Mouse (Mus musculus) intestine, embryonic 16.5 days (tissue): ENCODE results near the gene Ttf2. TPM values are rescaled to one million over a fixed set of nuclear protein-coding genes. Genes with fewer than 3 reads are reported as not detected.

Source experiments
- ATAC-seq: fragments of 200-750 bp; cut with Nextera tagmentation; 2 replicates; pipeline ENCODE4 v1.8.0; 2017; ENCODE audit warnings: moderate TSS enrichment, moderate library complexity
- H3K27ac ChIP-seq: fragments of 300-500 bp; sonication (generic); 2 replicates; pipeline ENCODE4 v1.5.1; 2014; ENCODE audit warnings: mild to moderate bottlenecking, low read length
- H3K27me3 ChIP-seq: fragments of 300-500 bp; sonication (generic); replicated peaks from 2 replicates; pipeline ENCODE4 v1.6.1; 2014; ENCODE audit warnings: low read length, control low read depth, mixed read lengths; ENCODE audit not compliant: control insufficient read depth, insufficient read depth
- H3K36me3 ChIP-seq: fragments of 300-500 bp; sonication (generic); 2 replicates; pipeline ENCODE4 v1.6.1; 2014; ENCODE audit warnings: low read length, control low read depth; ENCODE audit not compliant: control insufficient read depth, insufficient read depth
- H3K4me1 ChIP-seq: fragments of 300-500 bp; sonication (generic); 2 replicates; pipeline ENCODE4 v1.6.1; 2014; ENCODE audit warnings: low read length, control low read depth, mixed read lengths; ENCODE audit not compliant: control insufficient read depth, insufficient read depth
- H3K4me2 ChIP-seq: fragments of 300-500 bp; sonication (generic); 2 replicates; pipeline ENCODE4 v1.6.1; 2014; ENCODE audit warnings: low read depth, low read length, control low read depth
- H3K4me3 ChIP-seq: fragments of 300-500 bp; sonication (generic); 2 replicates; pipeline ENCODE4 v1.5.1; 2014; ENCODE audit warnings: mild to moderate bottlenecking, low read length
- H3K9ac ChIP-seq: fragments of 300-500 bp; sonication (generic); 2 replicates; pipeline ENCODE4 v1.6.1; 2014; ENCODE audit warnings: low read depth, low read length
- H3K9me3 ChIP-seq: fragments of 300-500 bp; sonication (generic); 2 replicates; pipeline ENCODE4 v1.6.1; 2016; ENCODE audit warnings: low read length, control low read depth; ENCODE audit not compliant: control insufficient read depth
- WGBS: fragments of 180-500 bp; shearing (Covaris S2); extraction: QIAGEN DNeasy Blood & Tissue Kit; methylation state at CpG from one replicate; pipeline ENCODE4 v1.1.7; 2014; 5-methylcytosine and 5-hydroxymethylcytosine counted together
- polyA plus RNA-seq: library from polyadenylated mRNA; unstranded; fragments of >200 nt; fragmentation: Nextera tagmentation; extraction: Ambion mirVana; gene quantifications from 2 replicates; pipeline ENCODE4 v1.2.1, GENCODE M21; 2015

The Ttf2 gene
- polyA plus RNA-seq, 1 experiment from 2014 or later, result 10.5 TPM

DNA sequence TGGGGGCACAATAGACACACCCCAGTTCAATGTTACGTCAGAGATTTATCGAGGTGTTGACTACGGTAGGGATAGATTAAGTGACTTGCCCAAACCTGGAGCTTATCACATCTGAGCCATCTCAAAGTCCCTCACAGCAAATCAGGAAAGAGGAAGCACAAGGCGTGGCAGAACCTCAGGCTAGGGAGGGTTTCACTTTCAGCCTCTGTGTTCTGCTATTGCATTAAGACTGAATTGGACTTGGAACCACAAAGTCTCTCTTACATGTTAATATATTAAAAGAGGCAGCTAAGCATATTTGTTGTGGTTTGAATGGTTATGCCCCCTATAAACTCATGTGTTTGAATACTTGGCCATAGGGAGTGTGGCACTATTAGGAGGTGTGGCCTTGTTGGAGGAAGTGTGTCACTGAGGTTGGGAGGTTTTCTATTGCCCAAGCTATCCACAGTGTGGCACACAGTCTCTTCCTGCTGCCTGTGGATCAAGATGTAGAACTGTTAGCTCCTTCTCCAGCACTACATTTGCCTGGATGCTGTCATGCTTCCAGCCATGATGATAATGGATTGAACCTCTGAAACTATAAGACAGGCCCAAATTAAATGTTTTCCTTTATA lies 41.2 kb upstream of the Ttf2 start:
- 79% methylated on average over 4 of the region's 4 CpGs for WGBS
- no peak overlapping the region for H3K4me2 ChIP-seq
- ATAC-seq, result peak; percentile 54
- no peak overlapping the region for H3K9ac ChIP-seq
- H3K27me3 ChIP-seq, result no peaks in the 10 kb centered on the region
- no peak overlapping the region for H3K4me3 ChIP-seq
- no peaks in the 10 kb centered on the region for H3K36me3 ChIP-seq
- no peaks in the 10 kb centered on the region for H3K9me3 ChIP-seq
- H3K4me1 ChIP-seq, result peaks cover 11% of the 10 kb centered on the region; the same call in 1 of the 2 replicates
- H3K27ac ChIP-seq, result no peak overlapping the region

DNA sequence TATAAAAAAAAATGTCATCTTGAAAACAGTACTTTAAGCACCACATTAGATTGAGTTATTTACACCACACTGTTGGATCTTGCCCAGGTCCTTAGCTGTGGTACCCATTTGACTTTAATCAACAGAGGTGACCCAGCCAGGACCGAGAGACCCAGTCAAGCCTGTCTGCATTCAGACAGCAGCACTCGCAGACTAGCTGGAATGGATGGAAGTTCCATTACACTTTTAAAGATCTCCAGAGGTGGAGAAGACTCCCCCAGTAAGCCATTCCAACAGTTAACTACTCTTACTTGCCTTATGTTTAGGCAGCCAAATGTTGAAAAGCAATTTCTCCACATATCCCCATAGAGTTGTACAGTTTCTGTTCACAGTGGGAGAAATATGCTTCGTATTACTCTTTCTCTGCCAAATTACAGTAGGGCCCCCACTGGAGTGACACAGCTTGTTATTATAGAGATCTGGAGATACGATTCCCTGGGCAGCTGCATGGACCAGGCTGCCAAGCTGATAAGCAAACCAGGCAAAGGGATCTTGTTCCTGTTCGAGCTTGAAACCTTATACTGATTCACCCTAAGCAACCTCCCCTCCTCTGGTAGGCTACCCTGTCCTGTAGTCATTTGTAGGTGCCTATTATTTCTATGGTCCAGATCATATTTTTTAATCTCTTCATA lies 37.8 kb upstream of the Ttf2 start:
- Histone ChIP-seq H3K4me2 (no peak overlapping the region), H3K36me3 (no peaks in the 10 kb centered on the region), H3K9me3 (no peaks in the 10 kb centered on the region), H3K9ac (no peak overlapping the region), H3K27ac (no peak overlapping the region), H3K4me3 (no peak overlapping the region), H3K4me1 (peaks cover 4% of the 10 kb centered on the region; the same call in 1 of the 2 replicates), H3K27me3 (no peaks in the 10 kb centered on the region)
- no peak for ATAC-seq
- WGBS, result 71% methylated on average over 5 of the region's 5 CpGs

DNA sequence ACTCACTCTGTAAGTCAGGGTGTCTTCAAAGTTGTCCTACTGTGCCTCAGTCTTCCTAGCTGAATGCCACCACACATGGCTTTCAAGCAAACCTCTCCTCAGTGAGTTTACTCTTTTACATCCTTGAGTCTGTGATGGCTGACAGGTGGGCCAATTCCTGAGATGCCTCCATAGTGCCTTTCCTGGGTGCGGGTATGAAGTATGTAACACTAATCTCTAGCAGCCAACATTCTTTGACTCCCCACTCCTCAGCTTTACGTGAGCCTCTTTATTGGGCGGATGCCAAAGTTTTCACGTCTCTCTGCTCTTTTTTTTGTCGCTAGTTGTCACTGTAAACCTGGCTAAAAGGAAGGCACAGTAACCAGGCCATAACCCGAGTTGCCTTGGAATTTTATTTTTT lies 35.9 kb upstream of the Ttf2 start:
- WGBS, result 76% methylated on average over 6 of the region's 6 CpGs

DNA sequence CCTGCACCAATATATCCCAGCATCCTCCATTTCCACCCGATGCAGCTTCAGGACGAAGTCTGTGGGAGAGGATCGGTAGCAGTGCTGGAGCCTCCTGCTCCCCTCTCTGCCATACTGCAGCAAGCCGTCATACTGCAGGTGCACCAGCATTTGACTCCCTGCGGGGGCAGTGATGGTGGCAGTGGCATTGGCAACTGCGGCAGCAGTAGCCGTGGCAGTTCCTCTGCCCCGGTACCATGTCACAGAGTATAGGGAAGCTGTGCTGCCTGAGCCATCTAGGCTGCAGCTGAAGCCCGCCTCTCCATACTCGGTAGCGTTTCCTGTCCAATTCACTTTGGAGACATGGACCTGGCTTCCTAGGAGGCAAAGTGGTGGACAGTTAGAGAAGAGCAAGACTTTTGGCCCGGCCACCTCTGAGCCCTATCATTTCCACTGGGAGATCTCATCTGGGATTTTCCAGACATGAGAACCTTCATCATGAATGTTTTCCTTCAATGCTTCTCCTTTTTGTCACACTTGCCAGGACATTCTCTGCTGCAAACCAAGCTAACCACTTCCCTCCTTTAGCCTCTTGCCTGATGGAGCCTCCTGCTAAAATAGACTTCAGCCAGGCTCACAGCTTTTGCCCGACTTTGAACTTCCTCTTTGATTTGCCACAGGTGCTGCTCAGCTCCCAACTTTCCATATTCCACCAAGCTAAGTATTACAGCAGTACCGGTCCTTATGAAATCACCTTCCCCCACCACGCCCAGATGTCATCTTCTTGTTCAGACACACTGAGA lies 34.3 kb upstream of the Ttf2 start:
- Histone ChIP-seq H3K27me3 (no peaks in the 10 kb centered on the region), H3K4me3 (no peak overlapping the region), H3K27ac (no peak overlapping the region), H3K4me2 (no peak overlapping the region), H3K36me3 (no peaks in the 10 kb centered on the region), H3K9me3 (no peaks in the 10 kb centered on the region), H3K9ac (no peak overlapping the region), H3K4me1 (no peaks in the 10 kb centered on the region)
- 84% methylated on average over 15 of the region's 15 CpGs for WGBS
- ATAC-seq, result no peak

More for the DNA sequence above, 35.9 kb upstream of the Ttf2 start:
- Histone ChIP-seq H3K4me1 (no peaks in the 10 kb centered on the region), H3K4me3 (no peak overlapping the region), H3K27me3 (no peaks in the 10 kb centered on the region), H3K36me3 (no peaks in the 10 kb centered on the region), H3K9ac (no peak overlapping the region), H3K9me3 (no peaks in the 10 kb centered on the region), H3K27ac (no peak overlapping the region), H3K4me2 (no peak overlapping the region)
- ATAC-seq, result no peak

DNA sequence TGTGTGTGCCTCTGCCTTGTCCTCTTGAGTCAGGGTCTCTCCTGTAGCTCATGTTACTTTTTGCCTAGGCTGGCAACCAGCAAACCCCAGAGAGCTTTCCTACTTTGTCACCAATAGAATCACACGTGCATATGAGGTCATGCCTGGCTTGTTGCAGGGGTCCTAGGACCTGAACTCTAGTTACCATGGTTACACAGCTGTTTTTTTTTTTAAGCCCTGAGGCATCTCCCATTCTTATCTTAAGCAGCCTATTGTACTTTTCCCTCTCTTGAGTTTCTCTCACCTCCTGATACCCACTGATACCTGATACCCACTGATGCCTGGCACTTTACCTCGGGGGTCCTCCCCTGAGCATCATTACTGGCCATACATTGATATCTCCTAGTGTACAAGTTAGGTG lies 30.3 kb upstream of the Ttf2 start:
- Histone ChIP-seq H3K4me3 (no peak overlapping the region), H3K27ac (no peak overlapping the region)
- 36% methylated on average over 2 of the region's 2 CpGs for WGBS

DNA sequence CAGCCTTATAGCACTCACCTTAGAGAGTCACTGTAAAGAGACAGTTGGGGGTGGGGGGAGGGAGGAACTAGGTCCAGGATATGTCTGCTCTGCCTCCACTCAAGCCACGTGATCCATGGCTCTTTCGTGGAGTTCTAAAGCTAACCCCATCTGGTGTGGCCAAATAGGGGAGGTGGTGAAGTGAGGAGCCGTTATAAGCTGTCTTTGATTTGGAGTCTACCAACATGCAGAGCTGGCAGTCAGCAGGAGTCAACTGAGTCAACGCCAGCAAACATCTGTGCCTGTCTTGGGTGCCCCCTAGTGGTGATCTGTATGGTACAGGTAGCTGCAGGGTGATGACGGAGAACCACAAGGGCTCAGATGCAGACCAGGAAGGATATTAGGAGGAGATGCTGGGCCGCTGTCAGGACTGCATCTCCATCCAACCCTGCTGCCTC lies 29.5 kb upstream of the Ttf2 start:
- WGBS, result 17% methylated on average over 6 of the region's 6 CpGs
- Histone ChIP-seq H3K27me3 (no peaks in the 10 kb centered on the region), H3K27ac (no peak overlapping the region), H3K4me1 (no peaks in the 10 kb centered on the region), H3K9me3 (no peaks in the 10 kb centered on the region), H3K4me3 (no peak overlapping the region), H3K4me2 (no peak overlapping the region), H3K9ac (no peak overlapping the region), H3K36me3 (no peaks in the 10 kb centered on the region)
- peak; percentile 18; the same call in 1 of the 2 replicates for ATAC-seq

More for the DNA sequence above, 30.3 kb upstream of the Ttf2 start:
- Histone ChIP-seq H3K9me3 (no peaks in the 10 kb centered on the region), H3K36me3 (no peaks in the 10 kb centered on the region), H3K27me3 (no peaks in the 10 kb centered on the region), H3K4me2 (no peak overlapping the region), H3K9ac (no peak overlapping the region), H3K4me1 (no peaks in the 10 kb centered on the region)
- ATAC-seq, result no peak

DNA sequence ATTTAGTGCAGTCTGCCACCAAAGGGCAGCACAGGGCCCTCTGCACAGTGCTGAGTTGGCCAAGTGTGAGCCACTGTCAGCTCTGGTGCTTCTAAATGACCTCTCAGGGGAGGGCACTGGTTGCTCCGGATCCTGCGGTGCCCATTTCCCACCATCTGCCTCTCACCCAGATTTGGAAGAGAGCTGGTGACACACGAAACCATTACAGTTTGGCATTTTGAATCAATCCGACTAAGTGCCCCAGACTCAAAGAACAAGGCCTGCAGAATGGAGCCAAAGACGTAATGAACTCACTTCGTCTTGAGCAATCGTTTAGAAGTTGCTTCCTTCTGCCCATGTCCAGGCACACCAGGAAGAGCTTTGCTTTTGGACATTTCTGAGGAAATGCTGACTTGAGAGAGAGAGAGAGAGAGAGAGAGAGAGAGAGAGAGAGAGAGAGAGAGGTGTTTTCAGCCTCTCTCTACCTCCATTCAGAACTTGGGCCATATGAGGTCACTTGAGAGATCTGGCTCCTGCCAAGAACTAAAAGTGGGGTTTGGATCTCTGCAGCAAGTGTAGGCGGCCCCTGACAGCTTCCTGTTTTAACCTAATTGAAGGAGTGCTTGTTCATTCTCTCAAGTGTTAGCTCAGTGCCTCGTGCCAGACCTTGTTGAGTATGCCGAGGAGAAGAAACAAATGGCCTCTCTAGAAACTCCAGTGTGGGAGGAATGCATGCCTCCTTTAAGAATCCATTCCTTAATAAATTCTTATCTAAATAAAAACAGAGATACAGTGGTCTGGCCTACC lies 28.5 kb upstream of the Ttf2 start:
- Histone ChIP-seq H3K27ac (no peak overlapping the region), H3K4me2 (no peak overlapping the region), H3K4me1 (0 out of 2 replicates have a peak, but pooled peaks cover 3% of the 10 kb centered on the region), H3K36me3 (no peaks in the 10 kb centered on the region), H3K9me3 (no peaks in the 10 kb centered on the region), H3K9ac (no peak overlapping the region), H3K4me3 (no peak overlapping the region), H3K27me3 (no peaks in the 10 kb centered on the region)
- 66% methylated on average over 10 of the region's 10 CpGs for WGBS
- ATAC-seq, result peak; percentile 36; the same call in 1 of the 2 replicates

DNA sequence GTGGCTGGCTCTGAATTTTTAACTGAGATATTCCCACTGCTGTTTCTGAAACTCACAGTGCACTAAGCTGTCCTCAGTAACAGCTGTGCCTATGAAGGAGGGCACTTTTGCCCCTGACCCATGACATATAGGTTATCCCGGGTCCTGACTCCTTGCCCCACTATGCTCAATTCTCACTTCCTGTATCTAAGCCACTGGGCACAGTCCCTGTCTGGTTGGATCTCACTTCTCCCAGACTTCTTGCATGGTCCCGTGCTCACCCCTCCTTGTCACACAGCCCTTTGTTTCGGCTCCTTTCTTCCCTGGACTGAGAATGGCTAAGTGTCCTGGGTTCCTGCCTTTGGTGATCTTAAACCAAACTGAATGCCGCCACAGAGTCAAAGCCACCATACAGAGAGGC lies 24.8 kb upstream of the Ttf2 start:
- 83% methylated on average over 4 of the region's 4 CpGs for WGBS
- H3K9ac ChIP-seq, result no peak overlapping the region
- H3K27me3 ChIP-seq, result no peaks in the 10 kb centered on the region

DNA sequence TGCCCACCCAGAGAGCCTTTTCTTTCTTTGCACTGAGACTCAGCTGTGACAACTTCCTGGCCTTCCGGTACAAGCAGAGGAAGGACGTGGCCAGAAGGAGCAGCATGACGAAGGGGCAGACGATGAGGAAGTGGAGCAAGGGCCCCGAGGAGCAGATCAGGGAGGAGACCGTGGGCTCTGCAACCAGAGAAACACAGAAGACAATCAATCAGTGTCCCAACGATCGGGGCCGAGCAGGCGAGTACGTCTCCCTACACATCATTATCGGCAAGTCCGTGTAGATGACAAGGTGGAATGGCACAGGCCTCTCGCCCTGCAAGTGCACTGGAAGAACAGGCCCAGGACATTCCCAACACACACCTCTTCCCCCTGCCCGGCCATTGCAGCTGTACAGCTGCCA lies 24.3 kb upstream of the Ttf2 start:
- no peak for ATAC-seq
- H3K27ac ChIP-seq, result no peak overlapping the region

More for the DNA sequence above, 24.8 kb upstream of the Ttf2 start:
- Histone ChIP-seq H3K36me3 (no peaks in the 10 kb centered on the region), H3K9me3 (no peaks in the 10 kb centered on the region), H3K4me1 (0 out of 2 replicates have a peak, but pooled peaks cover 3% of the 10 kb centered on the region), H3K4me3 (no peak overlapping the region), H3K27ac (no peak overlapping the region), H3K4me2 (no peak overlapping the region)
- ATAC-seq, result no peak

More for the DNA sequence above, 24.3 kb upstream of the Ttf2 start:
- Histone ChIP-seq H3K4me3 (no peak overlapping the region), H3K36me3 (no peaks in the 10 kb centered on the region), H3K27me3 (no peaks in the 10 kb centered on the region), H3K4me1 (0 out of 2 replicates have a peak, but pooled peaks cover 3% of the 10 kb centered on the region), H3K4me2 (no peak overlapping the region), H3K9ac (no peak overlapping the region), H3K9me3 (no peaks in the 10 kb centered on the region)
- whole genome bisulfite sequencing, result 52% methylated on average over 15 of the region's 15 CpGs
